ENCODE assay signal across 23 mouse cellular contexts in the genomic region with DNA sequence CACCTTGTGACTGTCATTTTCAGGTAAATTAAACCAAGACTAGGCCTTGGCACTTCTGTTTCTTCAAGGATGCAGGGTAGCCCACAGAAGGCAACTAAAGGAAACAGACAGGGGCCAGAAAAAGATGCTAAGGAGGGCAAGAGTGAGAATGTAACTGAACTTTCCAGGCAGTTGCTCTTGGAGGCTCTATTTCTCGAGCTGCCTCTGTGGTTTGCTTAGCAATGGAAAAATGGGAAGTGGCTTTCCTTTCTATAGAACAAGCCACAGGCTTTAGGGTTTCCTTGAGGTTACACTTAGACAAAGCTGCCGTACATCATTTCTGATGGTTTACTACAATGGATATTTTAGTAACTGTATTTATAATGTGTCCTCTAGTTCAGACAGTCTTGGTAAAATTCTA.
"Had no signal": no experiment of that assay in that cellular context is flagged by ENCODE, and none has a peak within 500 bp of the region (broad histone marks: within the 10 kb centered on the region; RNA-seq: fewer than 3 reads in every experiment).

No protein-coding gene starts in this region.

- DNase-seq: kidney, adult 8-10 months; kidney, postnatal 10 days; kidney, postnatal 36 days; layer of hippocampus, postnatal 36 days; liver; lung, adult 18-20 months; lung, postnatal 10 days; lung, postnatal 36 days; retina, postnatal 1 day; thymus, adult 18-20 months; thymus, postnatal 14 days; thymus, postnatal 4 days had no signal

- H3K9me3 ChIP-seq: kidney, embryonic 15.5 days; limb, embryonic 10.5 days; limb, embryonic 13.5 days; liver, embryonic 12.5 days; liver, embryonic 15.5 days; lung, embryonic 15.5 days; midbrain, embryonic 10.5 days; midbrain, embryonic 13.5 days; neural tube, embryonic 13.5 days had no signal

- H3K36me3 ChIP-seq: kidney, embryonic 15.5 days; limb, embryonic 10.5 days; limb, embryonic 13.5 days; liver, embryonic 12.5 days; liver, embryonic 15.5 days; lung, embryonic 15.5 days; midbrain, embryonic 10.5 days; midbrain, embryonic 13.5 days; neural tube, embryonic 13.5 days had no signal

- H3K27ac ChIP-seq: kidney, embryonic 15.5 days; limb, embryonic 10.5 days; limb, embryonic 13.5 days; liver, embryonic 12.5 days; liver, embryonic 15.5 days; lung, embryonic 15.5 days; midbrain, embryonic 10.5 days; midbrain, embryonic 13.5 days; neural tube, embryonic 13.5 days had no signal

- H3K4me2 ChIP-seq: kidney, embryonic 15.5 days; limb, embryonic 13.5 days; liver, embryonic 12.5 days; liver, embryonic 15.5 days; lung, embryonic 15.5 days; midbrain, embryonic 13.5 days; neural tube, embryonic 13.5 days had no signal

- H3K4me1 ChIP-seq: kidney, embryonic 15.5 days; limb, embryonic 10.5 days; limb, embryonic 13.5 days; liver, embryonic 12.5 days; liver, embryonic 15.5 days; lung, embryonic 15.5 days had no signal

- H3K9ac ChIP-seq: kidney, embryonic 15.5 days; limb, embryonic 13.5 days; liver, embryonic 12.5 days; liver, embryonic 15.5 days; lung, embryonic 15.5 days; midbrain, embryonic 13.5 days; neural tube, embryonic 13.5 days had no signal

- H3K27me3 ChIP-seq: kidney, embryonic 15.5 days; limb, embryonic 13.5 days; liver, embryonic 12.5 days; liver, embryonic 15.5 days; lung, embryonic 15.5 days; midbrain, embryonic 13.5 days; neural tube, embryonic 13.5 days had no signal

- H3K4me3 ChIP-seq: kidney, embryonic 15.5 days; limb, embryonic 10.5 days; limb, embryonic 13.5 days; liver, embryonic 12.5 days; liver, embryonic 15.5 days; lung, embryonic 15.5 days; midbrain, embryonic 10.5 days; midbrain, embryonic 13.5 days; myocyte; neural tube, embryonic 13.5 days had no signal

- ATAC-seq: liver, embryonic 12.5 days; midbrain, embryonic 13.5 days; midbrain, embryonic 16.5 days had no signal
